Mouse (Mus musculus): ENCODE measurements around the gene Syt17. TPM values are rescaled to one million over a fixed set of nuclear protein-coding genes. Genes with fewer than 3 reads are reported as not detected.

Gene Syt17
- polyA plus RNA-seq, 1 experiment from 2014 or later: 6.1 TPM

GRCm38 (mm10) chr7:118481047-118481810, 33.2 kb upstream of the Syt17 start:
- H3K4me1 ChIP-seq: no peaks in the 10 kb centered on the region
- no peak overlapping the region for H3K9ac ChIP-seq
- 86% methylated on average over 10 of the region's 10 CpGs for WGBS
- H3K9me3 ChIP-seq (replicated peaks): no peaks in the 10 kb centered on the region
- H3K4me2 ChIP-seq (replicated peaks): no peak overlapping the region
- H3K27me3 ChIP-seq: no peaks in the 10 kb centered on the region
- H3K4me3 ChIP-seq: no peak overlapping the region
- ATAC-seq (ENCODE audit: low FRiP score): no peak
- H3K27ac ChIP-seq: no peak overlapping the region
- no peaks in the 10 kb centered on the region for H3K36me3 ChIP-seq

- Histone ChIP-seq H3K4me2 (replicated peaks) (no peak overlapping the region), H3K27ac (no peak overlapping the region), H3K36me3 (no peaks in the 10 kb centered on the region), H3K9ac (no peak overlapping the region), H3K4me3 (no peak overlapping the region), H3K27me3 (no peaks in the 10 kb centered on the region), H3K4me1 (no peaks in the 10 kb centered on the region), H3K9me3 (replicated peaks) (no peaks in the 10 kb centered on the region; the same call in 1 of the 2 replicates)
- 89% methylated on average over 9 of the region's 9 CpGs for WGBS
- ATAC-seq (ENCODE audit: low FRiP score): no peak
Observed at GRCm38 (mm10) chr7:118480160-118480709, 32.2 kb upstream of the Syt17 start.

GRCm38 (mm10) chr7:118478835-118479312, 30.9 kb upstream of the Syt17 start:
- Histone ChIP-seq H3K9ac (no peak overlapping the region), H3K4me3 (no peak overlapping the region), H3K4me1 (no peaks in the 10 kb centered on the region), H3K27ac (no peak overlapping the region), H3K27me3 (no peaks in the 10 kb centered on the region), H3K4me2 (replicated peaks) (no peak overlapping the region), H3K36me3 (no peaks in the 10 kb centered on the region), H3K9me3 (replicated peaks) (no peaks in the 10 kb centered on the region; the same call in 1 of the 2 replicates)
- ATAC-seq (ENCODE audit: low FRiP score): no peak
- 66% methylated on average over 3 of the region's 3 CpGs for WGBS

DNA sequence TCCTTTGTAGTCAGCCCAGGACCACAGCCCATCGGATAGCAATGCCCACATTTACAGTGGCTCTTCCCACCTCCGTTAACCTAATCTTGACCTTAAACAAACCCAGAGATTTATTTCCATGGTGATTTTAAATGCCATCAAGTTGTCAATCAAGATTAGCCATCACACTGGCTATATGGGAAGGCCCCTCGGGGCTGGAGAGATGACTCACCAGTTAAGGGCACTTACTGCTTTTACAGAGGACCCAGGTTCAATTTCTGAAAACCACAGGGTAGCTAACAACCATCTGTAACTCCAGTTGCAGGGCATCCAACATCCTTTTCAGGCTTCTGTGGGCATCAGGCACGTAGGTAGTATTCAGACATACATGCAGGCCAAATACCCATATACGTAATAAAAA, 28.4 kb upstream of the Syt17 start:
- no peak for ATAC-seq (ENCODE audit: low FRiP score)
- H3K27ac ChIP-seq: no peak overlapping the region
- H3K4me3 ChIP-seq: no peak overlapping the region
- H3K9ac ChIP-seq: no peak overlapping the region
- no peaks in the 10 kb centered on the region; the same call in 1 of the 2 replicates for H3K9me3 ChIP-seq (replicated peaks)
- H3K27me3 ChIP-seq: no peaks in the 10 kb centered on the region
- 82% methylated on average over 5 of the region's 5 CpGs for WGBS
- no peak overlapping the region for H3K4me2 ChIP-seq (replicated peaks)
- no peaks in the 10 kb centered on the region for H3K4me1 ChIP-seq
- H3K36me3 ChIP-seq: no peaks in the 10 kb centered on the region

- H3K4me3 ChIP-seq: no peak overlapping the region
- no peaks in the 10 kb centered on the region for H3K27me3 ChIP-seq
- H3K9ac ChIP-seq: no peak overlapping the region
- no peaks in the 10 kb centered on the region for H3K4me1 ChIP-seq
- H3K9me3 ChIP-seq (replicated peaks): no peaks in the 10 kb centered on the region; the same call in 1 of the 2 replicates
- ATAC-seq (ENCODE audit: low FRiP score): no peak
- 80% methylated on average over 7 of the region's 7 CpGs for WGBS
- no peak overlapping the region for H3K27ac ChIP-seq
- no peaks in the 10 kb centered on the region for H3K36me3 ChIP-seq
- no peak overlapping the region for H3K4me2 ChIP-seq (replicated peaks)
Observed at GRCm38 (mm10) chr7:118475008-118475705, 27.1 kb upstream of the Syt17 start.

- Histone ChIP-seq H3K4me3 (no peak overlapping the region), H3K27ac (no peak overlapping the region), H3K4me1 (no peaks in the 10 kb centered on the region), H3K27me3 (no peaks in the 10 kb centered on the region), H3K9ac (no peak overlapping the region), H3K9me3 (replicated peaks) (no peaks in the 10 kb centered on the region; the same call in 1 of the 2 replicates), H3K36me3 (no peaks in the 10 kb centered on the region), H3K4me2 (replicated peaks) (no peak overlapping the region)
- ATAC-seq (ENCODE audit: low FRiP score): no peak
- 75% methylated on average over 1 of the region's 1 CpGs for WGBS
Observed at GRCm38 (mm10) chr7:118472886-118473285, 24.9 kb upstream of the Syt17 start.

GRCm38 (mm10) chr7:118468060-118468459, 20.0 kb upstream of the Syt17 start:
- no peak for ATAC-seq (ENCODE audit: low FRiP score)

GRCm38 (mm10) chr7:118464432-118464831, 16.4 kb upstream of the Syt17 start:
- Histone ChIP-seq H3K4me3 (no peak overlapping the region), H3K27ac (no peak overlapping the region), H3K36me3 (no peaks in the 10 kb centered on the region), H3K27me3 (no peaks in the 10 kb centered on the region), H3K9ac (no peak overlapping the region), H3K9me3 (replicated peaks) (no peaks in the 10 kb centered on the region), H3K4me2 (replicated peaks) (no peak overlapping the region), H3K4me1 (peaks cover 31% of the 10 kb centered on the region)
- no peak for ATAC-seq (ENCODE audit: low FRiP score)
- WGBS: 72% methylated on average over 4 of the region's 4 CpGs

More at GRCm38 (mm10) chr7:118468060-118468459, 20.0 kb upstream of the Syt17 start:
- WGBS: 92% methylated on average over 3 of the region's 3 CpGs
- H3K4me3 ChIP-seq: no peak overlapping the region
- no peaks in the 10 kb centered on the region for H3K36me3 ChIP-seq
- peaks cover 12% of the 10 kb centered on the region for H3K4me1 ChIP-seq
- no peaks in the 10 kb centered on the region for H3K27me3 ChIP-seq
- H3K27ac ChIP-seq: no peak overlapping the region
- H3K4me2 ChIP-seq (replicated peaks): no peak overlapping the region
- H3K9ac ChIP-seq: no peak overlapping the region
- no peaks in the 10 kb centered on the region for H3K9me3 ChIP-seq (replicated peaks)

DNA sequence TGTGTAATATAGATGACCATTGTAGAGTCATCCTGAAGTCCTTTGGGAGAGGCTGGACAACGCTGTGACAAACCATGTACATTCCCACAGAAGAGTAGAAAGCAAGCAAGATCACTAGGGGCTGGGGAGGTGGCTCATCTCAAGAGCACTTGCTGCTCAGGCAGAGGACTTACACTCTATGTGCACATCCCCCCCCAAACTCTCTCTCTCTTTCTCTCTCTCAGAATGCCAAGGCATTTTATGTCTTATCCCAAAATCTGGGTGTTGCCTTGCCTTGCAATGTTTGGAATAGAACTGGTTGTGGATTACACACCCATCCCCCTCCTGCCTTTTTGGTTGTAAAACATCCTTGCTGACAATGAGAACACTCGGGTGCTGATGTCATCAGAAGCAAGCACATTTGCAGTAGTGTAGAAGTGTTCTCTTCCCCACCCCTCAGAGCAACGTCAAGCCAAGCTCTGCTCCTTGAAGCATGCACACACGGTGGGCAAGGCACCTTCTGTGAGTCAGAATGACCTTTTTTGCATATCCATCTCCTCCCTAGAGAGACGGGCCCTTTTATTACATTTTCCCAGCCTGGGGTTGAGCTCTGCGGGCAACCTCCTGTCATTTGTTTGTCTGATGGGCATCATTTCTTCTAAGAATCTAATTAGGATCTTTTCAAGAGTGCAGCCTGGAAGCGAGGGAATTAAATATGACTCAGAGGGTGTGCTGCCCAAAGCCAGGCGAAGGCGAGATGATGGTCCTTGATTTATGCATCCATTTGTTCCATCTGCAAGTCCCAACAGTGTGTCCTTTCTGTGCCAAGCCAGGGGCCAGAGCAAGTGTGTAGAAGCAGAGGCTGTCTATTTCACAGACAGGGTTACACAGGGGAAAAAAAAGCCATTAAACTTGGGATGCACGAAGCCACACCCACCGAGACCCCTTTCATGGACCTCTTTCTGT, 15.1 kb upstream of the Syt17 start:
- 35% methylated on average over 11 of the region's 11 CpGs for WGBS
- ATAC-seq (ENCODE audit: low FRiP score): peak; percentile 79
- H3K27me3 ChIP-seq: no peaks in the 10 kb centered on the region
- no peak overlapping the region for H3K4me2 ChIP-seq (replicated peaks)
- no peak overlapping the region for H3K9ac ChIP-seq
- no peak overlapping the region for H3K4me3 ChIP-seq
- no peaks in the 10 kb centered on the region for H3K36me3 ChIP-seq
- H3K9me3 ChIP-seq (replicated peaks): no peaks in the 10 kb centered on the region
- H3K27ac ChIP-seq: no peak overlapping the region
- peaks cover 31% of the 10 kb centered on the region for H3K4me1 ChIP-seq

GRCm38 (mm10) chr7:118461400-118462136, 13.5 kb upstream of the Syt17 start:
- Histone ChIP-seq H3K4me2 (replicated peaks) (no peak overlapping the region), H3K27ac (no peak overlapping the region), H3K27me3 (no peaks in the 10 kb centered on the region), H3K36me3 (no peaks in the 10 kb centered on the region), H3K4me1 (peaks cover 26% of the 10 kb centered on the region), H3K9me3 (replicated peaks) (no peaks in the 10 kb centered on the region), H3K4me3 (no peak overlapping the region), H3K9ac (no peak overlapping the region)
- ATAC-seq (ENCODE audit: low FRiP score): no peak
- 41% methylated on average over 16 of the region's 16 CpGs for WGBS

DNA sequence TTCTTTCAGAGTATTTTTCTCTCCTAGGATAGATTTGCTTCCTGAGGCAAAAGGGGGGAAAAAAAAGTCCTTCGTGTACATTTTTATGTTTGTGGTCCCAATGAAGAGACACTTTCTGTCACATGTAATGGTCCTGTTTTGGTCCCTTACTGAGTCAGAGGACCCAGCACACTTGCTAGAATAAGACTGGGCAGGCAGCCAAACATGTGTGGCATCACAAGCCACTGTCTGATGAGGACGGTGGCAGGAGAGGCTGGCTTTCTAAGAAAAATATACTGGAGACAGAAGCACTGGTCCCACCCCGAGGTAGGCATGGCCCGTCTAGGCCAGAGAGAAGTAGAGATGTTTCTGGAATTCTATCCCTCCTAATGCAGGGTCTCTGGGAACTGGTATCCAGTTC, 5.7 kb upstream of the Syt17 start:
- Histone ChIP-seq H3K4me2 (replicated peaks) (no peak overlapping the region), H3K36me3 (no peaks in the 10 kb centered on the region), H3K9me3 (replicated peaks) (no peaks in the 10 kb centered on the region), H3K27ac (no peak overlapping the region), H3K27me3 (no peaks in the 10 kb centered on the region; the same call in 1 of the 2 replicates), H3K4me3 (no peak overlapping the region), H3K9ac (no peak overlapping the region), H3K4me1 (no peaks in the 10 kb centered on the region)
- no peak for ATAC-seq (ENCODE audit: low FRiP score)
- 70% methylated on average over 4 of the region's 4 CpGs for WGBS
